Mouse (Mus musculus): Measurements from ENCODE around the gene Foxa3.
"Not testable (repeated sequence)": the region's sequence is repeated elsewhere in the genome, so short reads cannot be mapped to it uniquely, and the experiment has no call there.

Foxa3 gene

DNA sequence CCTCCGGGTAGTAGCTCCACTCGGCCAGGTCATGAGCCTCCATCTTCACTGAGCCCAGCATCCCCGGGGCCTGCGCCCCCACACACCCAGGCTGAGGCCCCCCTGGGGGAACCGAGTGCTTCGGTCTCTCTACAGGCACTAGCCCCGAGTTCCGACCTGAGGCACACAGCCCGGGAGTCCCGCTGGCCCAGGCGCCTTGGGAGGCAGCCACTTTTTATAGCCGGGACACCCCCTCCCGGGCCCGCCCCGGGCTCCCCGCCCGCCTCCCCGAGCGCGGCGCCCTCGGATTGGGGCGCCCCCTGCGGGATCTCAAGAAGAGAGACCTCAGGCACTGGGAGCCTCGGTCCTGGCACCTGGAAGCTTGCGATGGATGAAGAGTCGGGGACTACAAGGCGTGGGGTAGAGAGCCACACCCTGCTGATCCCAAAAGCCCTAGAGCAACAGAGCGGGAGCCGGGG, at the start of gene Foxa3:
TSS of gene Foxa3 (minus strand) at position 182 of the 458 bp plus-strand sequence.
- DNase-seq: peak; percentile 24

DNA sequence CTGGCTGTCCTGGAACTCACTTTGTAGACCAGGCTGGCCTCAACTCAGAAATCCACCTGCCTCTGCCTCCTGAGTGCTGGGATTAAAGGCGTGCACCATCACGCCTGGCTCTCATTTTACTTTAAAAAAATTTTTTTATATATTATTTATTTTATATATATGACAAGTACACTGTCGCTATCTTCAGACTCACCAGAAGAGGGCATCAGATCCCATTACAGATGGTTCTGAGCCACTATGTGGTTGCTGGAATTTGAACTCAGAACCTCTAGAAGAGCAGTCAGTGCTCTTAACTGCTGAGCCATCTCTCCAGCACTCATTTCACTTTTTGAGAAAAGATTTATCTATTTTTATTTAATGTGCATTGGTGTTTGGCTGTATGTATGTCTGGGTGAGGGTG, 47.7 kb upstream of the Foxa3 start:
- DNase-seq: not testable (repeated sequence)

DNA sequence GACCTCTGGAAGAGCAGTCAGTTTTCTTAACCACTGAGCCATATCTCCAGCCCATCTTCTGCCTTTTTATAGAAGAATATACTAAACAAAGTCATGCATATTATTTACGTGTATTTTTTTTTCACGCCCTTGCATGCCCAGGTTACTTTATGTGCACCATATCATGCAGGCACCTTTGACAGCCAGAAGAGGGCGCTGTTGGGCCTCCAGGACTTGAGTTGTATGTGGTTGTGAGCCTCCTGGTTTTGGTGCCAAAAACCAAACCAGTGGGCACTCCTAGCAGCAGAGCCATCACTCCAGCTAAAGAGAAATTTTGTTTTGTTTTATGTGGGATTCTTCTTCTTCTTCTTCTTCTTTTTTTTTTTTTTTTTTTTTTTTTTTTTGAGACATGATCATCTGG, 46.2 kb upstream of the Foxa3 start:
- DNase-seq: no peak

DNA sequence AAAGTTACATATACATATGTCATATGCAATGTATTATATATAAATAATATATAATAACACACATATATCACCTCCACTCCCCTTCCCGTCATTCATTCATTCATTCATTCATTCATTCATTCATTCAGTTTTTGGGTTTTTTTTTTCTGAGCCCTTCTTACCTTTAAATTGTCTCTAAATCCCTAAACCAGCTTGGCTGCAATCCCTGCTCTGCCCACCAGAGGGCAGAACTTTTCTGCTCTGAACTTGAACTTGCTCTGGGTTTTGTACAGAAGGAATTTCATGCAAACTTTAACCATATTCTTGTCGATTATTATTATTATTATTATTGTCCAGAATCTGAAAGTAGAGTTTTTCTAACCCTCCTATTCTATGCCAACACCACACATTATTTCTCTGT, 45.4 kb upstream of the Foxa3 start:
- DNase-seq: peak; percentile 72

DNA sequence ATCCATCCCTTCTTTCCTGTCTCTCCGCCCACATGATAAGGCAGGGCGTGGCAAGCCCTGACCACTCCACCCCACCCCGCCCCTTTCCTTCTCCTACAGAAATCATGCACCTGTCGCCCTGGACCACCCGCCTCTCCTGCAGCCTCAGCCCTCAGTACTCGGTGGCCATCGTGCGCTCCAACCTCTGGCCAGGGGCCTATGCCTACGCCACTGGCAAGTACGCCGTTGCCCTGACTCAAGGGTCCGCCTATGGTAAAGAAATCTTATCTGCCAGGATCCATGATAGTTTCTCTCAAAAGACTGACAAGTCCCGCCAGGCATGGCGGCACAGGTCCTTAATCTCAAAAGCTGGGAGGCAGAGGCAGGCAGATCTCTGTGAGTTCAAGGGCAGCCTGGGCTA, 44.6 kb upstream of the Foxa3 start:
- no peak for DNase-seq

DNA sequence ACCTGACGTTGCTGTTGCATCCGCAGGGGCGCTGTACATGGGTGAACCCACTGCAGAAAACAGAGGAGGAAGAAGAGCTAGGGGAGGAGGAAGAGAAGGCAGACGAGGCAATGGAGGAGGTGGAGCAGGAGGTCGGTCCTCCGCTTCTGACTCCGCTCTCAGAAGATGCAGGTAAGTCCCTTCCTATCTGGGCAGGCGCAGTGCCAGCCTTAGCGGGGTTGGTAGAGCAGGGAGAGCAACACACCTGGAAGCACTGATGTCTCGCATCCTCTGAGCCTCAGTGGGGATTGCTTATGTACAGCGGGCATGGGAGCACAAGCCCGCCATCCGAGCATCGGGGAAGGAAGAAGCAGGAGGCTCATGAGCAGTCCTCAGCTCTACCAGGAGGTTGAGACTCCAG, 43.7 kb upstream of the Foxa3 start:
- no peak for DNase-seq

DNA sequence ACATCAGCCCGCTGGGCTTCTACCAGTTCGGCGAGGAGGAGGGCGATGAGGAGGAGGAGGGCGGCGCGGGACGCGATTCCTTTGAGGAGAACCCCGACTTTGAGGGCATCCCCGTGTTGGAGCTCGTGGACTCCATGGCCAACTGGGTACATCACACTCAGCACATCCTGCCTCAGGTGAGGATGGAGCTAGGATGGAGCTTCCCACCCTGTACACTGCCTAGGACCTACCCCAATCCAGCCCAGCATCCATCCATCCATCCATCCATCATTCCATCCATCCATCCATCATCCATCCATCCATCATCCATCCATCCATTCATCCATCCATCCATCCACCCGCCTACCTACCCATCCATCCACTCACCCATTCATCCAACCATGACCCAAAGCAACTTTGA, 42.6 kb upstream of the Foxa3 start:
- DNase-seq: no peak

DNA sequence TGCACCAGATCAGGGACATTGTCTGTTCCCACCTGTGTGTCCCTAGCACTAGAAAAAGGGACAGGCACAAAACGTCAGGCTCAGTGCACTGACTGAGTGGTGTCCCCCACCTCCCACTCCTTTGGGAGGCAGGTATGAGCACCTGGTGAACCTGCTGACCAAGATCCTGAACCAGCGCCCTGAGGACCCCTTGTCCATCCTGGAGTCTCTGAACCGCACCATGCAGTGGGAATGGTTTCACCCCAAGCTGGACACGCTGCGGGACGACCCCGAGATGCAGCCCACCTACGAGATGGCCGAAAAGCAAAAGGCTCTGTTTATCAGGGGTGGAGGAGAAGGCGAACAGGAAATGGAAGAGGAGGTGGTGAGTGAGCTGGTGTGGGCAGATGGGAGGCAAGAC, 34.1 kb upstream of the Foxa3 start:
- DNase-seq: no peak

DNA sequence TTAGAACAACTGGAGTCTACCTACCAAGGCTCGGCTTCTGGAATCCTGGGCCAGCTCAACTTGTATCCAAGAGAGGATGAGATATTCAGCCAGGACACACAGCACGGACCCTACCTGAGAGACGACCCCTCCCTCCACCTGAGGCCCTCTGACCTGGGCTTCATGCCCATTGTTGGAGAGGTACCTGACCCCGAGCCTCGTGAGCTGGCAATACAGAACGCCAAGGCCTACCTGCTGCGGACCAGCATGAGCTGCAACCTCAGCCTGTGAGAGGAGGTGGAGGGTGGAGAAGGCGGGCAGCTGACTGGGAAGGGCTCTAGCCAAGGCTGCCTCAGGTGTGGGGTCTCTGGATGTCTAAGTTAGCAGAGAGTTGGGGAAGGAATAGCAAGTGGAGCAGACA, 31.8 kb upstream of the Foxa3 start:
- DNase-seq: no peak

DNA sequence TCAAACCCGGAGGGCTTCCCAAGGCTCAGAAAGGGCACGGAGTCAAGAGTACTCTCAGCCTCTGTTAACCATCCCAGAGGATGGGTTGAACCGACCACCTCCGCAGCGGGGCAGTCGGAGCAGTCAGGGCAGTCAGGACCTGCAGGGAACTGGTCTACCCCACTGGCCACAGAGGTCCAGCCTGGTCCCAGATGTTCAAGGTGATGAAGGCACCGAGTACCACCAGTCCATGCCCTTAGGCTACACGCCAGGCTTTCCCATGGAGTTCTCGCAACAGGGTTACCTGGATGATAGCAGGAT, 31.4 kb upstream of the Foxa3 start:
- DNase-seq: no peak

DNA sequence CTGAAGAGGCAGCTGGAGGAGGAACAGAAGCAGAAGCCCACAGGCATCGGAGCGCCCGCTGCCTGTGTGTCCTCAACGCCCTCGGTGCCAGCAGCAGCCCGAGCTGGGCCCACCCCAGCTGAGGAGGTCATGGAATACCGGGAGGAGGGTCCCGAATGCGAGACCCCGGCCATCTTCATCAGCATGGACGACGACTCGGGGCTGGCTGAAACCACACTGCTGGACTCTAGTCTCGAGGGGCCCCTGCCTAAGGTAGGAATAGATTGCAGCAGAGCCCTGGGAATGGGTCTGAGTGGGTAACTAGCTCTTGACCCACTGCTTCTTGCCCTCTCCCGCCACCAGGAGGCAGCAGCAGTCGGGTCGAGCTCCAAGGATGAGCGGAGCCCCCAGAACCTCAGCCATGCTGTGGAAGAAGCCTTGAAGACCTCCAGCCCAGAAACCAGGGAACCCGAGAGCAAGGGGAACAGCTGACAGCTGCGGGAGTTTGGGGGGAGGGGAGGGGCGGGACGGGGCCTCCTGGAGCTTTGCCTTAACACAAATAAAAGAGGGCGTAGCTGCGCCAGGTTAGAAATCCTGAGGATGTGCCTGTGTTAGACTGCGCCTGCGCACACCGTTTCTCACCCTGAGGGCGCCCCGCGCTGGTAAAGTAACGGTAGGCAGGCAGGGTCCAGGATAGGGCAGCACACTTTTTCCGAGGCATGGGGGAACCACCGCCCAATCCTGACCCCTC, 30.9 kb upstream of the Foxa3 start, which contains the start of gene Rsph6a:
TSS of gene Rsph6a (plus strand) at position 644 of the 730 bp plus-strand sequence.
- DNase-seq: peak; percentile 82

DNA sequence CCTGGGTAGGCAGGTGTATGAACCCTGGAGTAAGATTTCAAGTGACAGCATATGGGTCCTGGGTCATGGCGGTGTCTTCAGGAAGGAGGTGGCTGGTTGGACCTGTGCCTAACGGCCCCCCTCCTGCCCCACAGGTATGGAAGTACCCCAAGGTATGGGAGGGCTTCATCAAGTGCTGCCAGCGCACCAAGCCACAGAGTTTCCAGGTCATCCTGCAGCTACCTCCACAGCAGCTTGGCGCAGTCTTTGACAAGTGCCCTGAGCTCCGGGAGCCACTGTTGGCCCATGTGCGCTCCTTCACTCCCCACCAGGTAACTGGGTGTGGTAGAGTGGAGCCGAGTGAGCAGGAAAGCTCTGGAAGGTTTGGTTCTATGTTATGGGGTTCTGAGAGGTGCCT, 29.8 kb upstream of the Foxa3 start:
- DNase-seq: no peak

DNA sequence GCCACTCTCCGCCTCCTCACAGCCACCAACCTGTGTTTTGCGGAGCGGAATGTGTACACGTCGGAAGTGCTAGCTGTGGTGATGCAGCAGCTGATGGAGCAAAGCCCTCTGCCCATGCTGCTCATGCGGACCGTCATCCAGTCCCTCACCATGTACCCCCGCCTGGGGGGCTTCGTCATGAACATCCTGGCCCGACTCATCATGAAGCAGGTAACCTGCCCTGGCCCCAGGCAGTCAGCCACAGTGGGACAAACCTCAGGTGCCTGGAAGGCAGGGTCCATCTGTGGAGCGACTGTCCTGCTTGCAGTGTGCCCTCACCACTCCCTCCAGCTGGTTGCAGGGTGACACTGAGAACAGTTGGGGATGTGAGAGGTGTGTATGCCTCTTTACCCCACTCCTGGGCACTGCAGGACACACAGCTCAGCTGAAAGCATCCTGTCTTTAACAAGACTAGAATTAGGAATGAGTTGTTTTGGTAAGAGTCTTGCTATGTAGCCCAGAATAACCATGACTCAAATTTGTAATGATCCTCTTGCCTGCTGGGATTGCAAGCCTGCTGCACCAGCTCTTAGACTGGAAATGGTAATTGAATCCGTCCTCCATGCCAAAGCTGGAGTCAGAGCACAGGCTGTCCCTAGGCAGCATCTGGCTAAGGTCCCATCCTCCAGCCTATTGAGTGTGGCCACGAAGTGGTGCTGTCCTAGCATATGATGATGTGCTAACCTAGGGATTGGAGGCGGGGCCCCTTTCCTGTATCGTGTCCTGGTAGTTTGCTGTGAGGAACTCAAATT, 29.2 kb upstream of the Foxa3 start:
- DNase-seq: no peak

DNA sequence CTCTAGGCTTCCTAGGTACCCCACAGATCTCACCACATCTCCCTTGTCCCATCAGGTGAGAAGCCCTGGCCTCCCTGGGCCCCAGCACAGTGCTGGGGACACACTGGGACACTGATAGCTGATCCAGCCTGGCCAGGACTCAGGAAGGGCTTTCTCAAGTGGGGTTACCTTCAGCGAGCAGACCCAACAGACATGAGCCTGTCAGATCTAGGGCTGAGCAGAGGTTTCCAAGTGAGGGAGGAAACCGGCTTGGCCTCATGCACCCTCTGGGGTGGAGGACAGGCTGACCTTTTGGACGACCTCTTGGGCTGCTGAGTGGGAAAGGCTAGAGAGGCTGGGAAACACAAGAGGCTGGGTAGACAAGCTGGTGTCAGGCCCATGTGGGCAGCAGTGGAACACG, 27.8 kb upstream of the Foxa3 start:
- no peak for DNase-seq

DNA sequence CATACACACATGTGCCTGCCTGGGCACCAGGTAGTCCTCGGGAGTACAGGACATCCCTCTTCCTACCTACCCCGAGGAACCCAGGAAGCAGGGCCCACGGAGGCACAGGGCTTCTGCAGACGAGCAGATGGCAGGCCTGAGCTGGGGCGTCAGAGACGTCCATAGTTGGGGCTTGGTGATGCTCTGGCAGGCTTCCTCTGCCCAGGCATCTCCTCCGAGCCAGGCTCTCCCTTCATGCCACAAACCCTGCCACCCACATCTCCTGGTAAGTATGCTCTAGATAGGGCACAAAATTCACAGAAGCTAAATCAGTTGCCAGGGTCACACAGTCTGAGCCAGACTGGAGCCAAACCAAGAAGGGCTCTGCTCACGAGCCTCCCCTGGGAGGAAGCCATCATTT, 26.8 kb upstream of the Foxa3 start:
- DNase-seq: no peak

DNA sequence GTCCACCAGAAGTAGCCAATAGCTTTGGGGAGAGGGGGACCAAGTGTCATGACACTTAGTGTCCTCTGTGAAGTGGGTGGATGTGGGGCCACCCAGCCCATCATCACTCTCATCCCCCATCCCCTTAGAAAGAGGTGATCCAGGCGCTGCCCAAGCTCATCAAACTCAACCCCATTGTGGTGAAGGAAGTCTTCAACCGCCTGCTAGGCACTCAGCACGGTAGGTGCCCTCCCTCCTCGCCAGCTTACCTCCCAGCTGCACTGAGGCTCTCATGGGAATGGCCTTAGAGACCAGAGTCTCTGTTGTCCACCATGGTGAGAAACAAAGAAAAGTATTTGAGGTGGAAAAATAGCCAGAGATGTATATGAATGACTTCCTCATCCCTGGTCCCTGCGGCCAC, 25.9 kb upstream of the Foxa3 start:
- no peak for DNase-seq

DNA sequence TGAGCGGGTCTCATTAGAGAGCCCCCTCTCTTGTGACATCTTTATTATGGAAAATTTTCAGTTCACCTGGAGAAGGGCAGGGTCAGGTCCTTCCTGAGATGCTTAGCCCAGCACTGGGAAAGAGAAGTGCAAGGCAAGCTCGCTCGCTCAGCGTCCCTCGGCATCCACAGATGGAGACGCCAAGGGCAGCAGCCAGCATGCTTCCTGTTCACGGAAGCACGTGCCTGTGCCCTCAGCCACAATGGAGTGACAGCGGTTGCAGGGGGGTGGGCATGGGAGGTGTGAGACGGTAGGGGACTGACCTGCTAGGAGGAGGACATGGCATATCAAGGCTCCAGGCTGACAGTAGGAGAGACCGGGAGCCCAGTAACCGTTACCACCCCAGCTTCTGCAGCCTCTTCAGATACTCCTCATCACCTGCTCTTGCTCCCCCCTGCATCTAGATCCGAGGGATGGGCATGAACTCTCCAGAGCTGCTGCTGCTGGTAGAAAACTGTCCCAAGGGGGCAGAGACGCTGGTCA, 24.7 kb upstream of the Foxa3 start:
- DNase-seq: no peak

DNA sequence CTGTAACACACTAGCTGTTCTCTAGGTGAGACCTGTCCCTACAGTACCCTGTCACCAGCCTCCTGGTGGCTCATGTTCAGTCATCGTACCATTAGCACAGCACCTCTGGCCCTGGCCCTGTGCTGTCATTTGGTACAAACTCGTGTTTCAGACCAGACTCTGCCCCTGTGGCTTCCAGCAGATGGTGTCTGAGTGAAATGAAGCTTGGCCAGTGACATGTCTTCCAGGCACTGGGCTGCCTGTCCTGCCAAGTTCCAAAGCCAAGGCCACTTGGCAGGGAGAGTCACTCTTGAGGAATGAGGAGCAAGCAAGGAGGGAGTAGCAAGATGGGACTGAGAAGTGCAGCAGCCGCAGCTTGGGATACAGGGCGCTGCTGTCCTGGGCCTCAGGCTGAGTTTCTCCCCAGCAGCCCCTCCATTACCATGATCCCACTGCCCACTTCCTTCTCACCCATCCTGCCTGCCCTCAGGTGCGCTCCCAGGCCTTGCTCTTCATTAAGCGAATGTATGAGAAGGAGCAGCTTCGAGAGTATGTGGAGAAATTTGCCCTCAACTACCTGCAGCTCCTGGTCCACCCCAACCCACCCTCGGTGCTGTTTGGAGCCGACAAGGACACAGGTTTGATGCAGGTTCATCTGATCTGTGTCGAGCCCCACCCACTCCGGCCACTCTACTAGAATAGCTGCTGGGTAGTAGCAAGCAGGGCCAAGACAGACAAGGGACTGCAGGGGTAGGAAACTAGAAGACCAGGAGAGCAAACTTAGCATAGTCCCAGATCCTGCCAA, 23.1 kb upstream of the Foxa3 start:
- no peak for DNase-seq

DNA sequence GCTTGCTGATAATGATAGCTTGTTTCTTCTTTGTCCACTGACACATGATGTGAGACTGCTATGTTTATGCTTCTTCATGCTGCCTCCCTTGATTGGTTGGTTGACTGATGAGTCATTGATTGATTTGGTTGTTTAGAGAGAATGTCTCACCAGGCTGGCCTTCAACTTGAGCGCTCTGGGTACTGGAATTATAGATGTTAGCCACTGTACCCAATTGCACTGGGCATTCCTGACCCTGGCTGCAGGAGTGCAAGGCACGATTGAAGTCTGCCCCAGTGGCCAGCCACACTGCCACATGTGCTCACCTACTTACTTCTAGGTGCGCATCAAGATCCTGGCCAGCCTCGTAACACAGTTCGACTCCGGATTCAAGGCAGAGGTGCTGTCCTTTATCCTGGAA, 21.3 kb upstream of the Foxa3 start:
- no peak for DNase-seq

DNA sequence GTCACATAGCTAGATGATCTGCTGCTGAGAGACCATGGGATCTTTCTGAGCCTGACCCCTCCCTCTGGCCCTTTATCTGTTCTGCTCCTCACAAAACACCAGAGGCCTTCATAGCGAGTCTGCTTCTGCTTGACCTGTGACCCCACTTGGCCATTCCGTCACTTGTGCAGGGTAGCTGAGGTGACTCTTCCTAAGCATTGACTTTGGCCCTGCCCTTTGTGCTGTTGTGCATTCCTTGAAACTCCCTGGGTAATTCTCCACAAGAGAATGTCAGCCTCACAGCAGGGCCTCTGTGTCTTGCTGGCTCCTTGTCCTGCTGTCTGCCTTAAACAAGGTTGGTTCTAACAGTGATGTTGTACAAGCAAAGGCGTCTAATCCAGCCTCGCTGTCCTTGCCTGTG, 8.3 kb upstream of the Foxa3 start:
- DNase-seq: no peak

DNA sequence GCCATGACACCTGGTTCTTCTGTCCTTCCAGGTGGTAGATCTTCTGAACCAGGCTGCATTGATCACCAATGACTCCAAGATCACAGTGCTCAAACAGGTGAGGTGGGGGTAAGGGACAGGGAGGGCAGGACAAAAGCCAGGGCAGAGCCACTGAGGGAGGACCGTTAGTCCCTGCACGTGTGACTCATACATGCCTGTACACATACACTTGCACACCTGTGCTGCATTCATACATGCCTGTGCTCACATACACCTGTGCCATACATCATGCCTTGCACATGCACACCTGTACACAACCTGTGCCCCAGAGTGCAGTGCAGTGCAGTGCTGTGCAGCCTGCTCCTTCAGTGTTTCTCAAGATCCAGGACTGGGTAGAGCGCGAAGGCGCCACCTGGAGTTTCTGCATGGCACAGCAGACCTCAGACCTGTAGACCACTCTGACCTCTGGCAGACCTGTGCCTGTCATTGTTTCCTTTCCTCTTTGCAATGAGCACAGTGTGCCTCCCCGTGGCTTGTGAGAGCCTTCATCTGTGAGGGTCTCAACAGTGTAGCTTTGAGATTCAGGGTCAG, 5.8 kb upstream of the Foxa3 start:
- DNase-seq: peak; percentile 73

DNA sequence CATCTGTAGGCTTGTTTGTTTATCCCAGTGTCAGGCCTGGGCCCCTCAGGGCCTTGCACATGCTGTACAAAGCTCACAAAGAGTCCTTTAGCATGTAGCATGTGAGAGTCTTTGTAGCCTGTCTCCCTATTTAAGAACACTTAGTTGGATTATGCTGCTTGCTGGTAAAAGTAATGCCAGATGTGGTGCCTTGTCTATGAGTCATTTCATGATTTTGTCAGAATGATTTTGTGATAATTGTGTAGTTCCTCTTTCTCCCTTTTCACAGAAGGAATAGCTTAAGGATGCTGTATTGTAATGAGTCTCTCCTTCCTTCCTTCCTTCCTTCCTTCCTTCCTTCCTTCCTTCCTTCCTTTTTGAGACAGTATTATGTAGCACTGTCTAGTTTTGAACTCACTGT, 4.7 kb upstream of the Foxa3 start:
- no peak for DNase-seq

DNA sequence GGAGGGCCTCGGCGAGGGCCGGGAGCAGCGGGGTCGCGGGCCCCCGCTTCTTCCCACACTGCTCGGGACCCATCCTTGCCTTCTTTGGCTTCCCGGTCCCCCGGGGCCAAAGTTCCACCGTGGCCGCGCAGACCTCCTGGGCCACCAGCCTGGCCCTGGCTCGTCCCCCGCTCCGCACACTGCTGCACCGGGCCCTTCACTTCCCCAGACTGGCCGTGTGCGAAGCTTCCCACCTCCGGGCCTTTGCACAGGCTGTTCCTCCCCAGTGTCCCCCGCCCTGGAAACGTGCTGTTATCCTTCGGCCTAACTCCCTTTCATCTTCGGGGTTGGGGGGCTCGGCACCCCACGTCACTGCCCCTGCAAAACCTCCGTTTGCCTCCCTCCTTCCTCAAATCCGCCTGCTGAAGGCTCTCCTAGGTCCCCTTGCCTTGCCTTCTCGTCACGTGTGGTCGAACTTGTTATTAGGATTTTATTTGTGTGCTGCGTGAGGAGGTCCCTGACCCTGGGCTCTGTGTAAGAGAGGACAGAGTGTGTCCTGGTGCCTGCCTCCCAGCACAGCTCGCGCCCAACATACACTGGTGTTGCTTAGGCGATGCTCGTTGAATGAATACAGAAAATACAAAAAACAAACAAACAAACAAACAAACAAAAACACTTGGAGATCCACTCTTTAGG, 1.4 kb upstream of the Foxa3 start:
- DNase-seq: peak; percentile 55

Data from embryo, embryonic 11 days (tissue).